Mouse (Mus musculus) 3134 (cell line): ENCODE data around the gene Rps21.

ENCODE experiments used
- DNase-seq: peaks from one replicate; pipeline ENCODE4 v3.0.0-alpha.2; 2011; ENCODE audit warnings: low spot score; ENCODE audit not compliant: insufficient read length; ENCODE audit errors: extremely low read depth

The Rps21 gene

DNA sequence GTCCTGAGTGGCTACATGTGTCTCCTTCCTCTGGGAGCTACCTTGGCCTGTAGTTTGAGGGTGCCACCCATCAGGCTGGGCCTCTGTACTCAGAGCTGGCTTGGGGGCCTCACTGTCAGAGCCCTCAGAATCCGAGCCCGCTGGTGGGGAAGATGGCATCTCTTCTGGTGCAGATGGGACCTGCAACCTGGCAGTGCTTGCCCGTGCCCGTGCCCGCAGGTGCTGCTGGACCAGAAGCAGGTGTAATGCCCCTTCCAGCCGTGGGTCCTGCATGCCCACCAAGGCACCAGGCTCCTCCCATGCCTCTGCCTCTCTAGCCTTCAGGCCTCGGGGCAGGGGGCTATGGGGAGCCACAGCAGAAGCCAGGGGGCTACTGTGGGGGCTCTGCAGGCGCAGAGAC is 22.1 kb downstream of the Rps21 start:
- DNase-seq: no peak

DNA sequence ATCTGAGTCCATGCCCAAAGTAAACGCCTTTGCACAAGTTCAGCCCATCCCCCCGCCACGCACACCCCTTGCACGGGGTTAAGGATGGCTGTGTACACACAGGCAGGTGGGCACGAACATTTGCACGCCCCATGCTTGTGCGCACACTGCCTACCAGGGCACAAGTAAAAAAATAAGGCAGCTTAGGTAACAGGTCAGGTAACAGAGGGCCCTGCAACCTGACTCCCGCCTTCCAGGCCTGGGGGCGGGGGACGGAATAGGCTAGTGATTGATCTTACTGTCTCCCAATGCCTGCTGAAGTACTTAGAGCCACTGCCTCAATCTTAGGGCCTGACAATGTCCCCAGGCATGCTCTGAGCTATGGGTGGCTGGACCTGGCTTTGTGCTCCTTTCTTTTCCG is 31.8 kb downstream of the Rps21 start:
- DNase-seq: no peak

DNA sequence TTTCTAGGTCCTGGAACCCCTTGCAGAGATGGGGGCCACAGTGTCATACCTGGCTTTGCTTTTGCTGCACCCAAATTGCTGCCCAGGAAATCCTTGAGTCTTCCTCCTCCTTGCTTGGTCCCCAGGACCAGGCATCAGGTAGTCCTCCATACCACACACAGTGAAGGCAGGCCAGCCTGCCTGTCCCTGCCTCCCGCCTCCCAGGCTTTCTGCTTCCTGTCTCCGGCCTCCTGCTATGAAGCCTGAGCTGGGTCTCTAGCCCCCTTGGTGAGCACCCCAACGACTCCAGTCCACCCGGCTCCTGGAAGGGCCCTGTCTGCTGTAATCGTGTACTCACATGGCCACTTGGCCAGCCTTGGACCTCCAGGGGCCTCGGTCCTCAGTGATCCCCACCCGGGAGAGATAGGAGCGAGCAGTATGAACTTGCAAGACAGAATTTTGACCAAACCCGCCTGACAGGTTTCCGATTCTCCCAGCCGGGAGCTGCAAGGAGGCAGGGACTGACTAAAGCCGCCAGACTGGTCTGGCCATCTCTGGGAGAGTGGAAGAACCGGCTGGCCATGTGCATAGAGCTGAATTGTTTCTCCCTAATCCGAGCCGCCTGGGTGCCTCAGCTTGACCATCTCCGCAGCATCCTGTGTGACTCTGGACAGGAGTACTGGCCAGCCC is 32.4 kb downstream of the Rps21 start, which contains the start of gene Rbbp8nl:
Gene Rbbp8nl (minus strand): TSS at position 440 of the 669 bp plus-strand sequence.
- DNase-seq: no peak

DNA sequence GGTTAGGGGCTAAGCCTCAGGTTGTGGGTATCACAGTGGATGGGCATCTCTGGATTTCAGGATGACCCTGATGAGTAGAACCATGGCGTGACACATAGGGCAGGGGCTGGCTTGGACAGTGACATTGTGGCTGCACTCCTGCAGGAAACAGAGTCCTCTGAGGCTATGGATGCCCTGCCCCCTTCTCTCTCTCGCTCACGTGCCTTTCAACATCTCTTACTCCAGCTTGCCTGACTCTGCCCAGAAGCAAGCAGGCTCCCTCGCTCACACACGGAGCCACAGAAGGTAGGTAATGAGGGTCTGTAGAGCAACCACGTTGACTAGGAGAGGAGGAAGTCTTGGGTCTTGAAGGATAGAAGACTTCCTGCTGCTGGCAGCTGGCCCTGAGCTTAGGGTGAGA is 33.3 kb downstream of the Rps21 start:
- no peak for DNase-seq

DNA sequence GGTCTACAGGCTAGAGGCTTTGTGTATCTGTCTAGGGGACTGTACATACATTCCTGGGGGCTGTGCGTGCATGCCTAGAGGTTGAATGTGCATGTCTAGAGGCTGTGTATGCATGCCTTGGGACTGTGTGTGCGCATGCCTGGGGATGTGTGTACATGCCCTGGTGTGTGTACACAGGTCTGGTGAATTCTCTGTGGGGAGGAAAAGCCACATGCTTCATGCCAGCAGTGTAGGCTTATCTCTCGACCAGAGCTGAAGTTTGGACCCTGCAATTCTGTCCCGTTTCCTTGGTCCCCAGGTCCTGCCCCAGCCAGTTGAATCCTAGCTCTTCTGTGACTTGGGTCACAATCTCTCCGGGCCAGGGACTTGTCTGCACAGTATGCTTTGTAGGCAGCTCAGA is 34.4 kb downstream of the Rps21 start:
- DNase-seq: no peak

DNA sequence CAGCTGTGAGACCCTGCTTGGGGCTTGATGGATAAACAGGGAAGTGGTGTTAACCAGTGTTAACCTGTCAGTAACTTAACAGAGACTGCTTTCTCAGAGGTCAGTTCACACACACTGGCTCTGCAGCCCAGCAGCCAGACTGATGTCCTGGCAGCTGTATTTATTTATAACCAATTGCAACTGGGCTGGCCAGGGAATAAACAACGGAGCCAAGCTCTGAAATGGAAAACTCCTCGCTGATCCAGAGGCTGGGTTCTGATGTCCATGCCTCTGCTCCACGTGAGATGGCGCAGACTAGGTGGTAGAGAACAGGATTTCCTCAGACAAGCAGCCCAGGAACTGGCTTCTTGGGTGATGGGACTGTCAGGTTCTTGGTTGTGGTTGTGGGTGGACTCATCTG is 34.8 kb downstream of the Rps21 start:
- DNase-seq: no peak

DNA sequence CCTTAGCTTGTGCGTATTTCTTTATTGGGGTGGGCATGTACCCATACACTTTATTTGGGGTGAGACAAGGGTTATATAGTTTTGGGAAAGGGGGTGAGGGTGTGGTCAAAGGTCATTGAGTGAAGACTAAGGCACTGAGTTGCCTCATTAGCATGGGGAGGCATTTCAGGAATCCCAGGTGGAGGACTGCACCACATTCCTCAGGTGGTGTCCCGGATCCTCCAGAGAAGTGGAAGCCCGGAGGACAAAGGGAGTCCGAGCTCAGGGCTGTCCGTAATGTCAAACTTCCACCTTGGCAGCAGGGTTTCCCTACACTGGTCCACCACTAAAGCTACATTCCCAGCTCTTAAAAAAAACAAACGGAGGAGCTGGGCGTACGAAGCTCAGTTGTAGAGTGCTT is 35.7 kb downstream of the Rps21 start:
- DNase-seq: no peak

DNA sequence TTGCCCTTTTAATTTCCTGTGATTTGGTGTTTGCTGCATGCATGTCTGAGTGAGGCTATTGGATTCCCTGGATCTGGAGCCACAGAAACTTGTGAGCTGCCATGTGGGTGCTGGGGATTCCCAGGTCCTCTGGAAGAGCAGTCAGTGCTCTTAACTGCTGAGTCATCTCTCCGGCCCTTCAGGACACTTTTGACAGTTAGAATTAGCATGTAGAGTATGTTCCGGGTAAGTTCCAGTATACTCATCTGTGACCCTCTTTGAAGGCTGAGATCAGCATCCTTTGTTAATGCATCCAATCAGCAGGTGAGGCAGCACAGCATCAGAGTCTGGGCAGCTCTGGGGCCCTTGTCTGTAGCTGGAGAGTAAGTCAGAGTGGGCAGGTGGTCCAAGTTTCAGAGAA is 43.1 kb downstream of the Rps21 start:
- DNase-seq: no peak

DNA sequence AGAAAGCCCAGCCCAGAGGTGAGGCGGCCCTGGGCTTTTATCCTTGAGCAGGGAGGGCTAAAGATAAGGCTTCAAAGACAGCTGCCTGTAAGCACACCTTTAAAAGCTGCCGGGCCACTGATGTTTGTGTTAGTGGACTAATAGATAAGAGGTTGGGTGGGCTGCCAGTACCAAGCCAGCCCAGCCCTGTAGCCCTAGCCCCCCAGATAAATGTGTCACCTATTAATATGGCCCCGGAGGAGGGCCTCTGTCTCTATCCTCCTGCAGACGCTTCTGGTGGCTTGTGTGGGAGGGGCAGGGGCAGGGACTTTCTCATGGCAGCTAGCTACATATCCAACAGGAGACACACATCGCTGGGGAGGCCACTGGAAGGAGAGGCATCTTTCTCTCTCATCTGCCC is 43.6 kb downstream of the Rps21 start:
- DNase-seq: no peak

DNA sequence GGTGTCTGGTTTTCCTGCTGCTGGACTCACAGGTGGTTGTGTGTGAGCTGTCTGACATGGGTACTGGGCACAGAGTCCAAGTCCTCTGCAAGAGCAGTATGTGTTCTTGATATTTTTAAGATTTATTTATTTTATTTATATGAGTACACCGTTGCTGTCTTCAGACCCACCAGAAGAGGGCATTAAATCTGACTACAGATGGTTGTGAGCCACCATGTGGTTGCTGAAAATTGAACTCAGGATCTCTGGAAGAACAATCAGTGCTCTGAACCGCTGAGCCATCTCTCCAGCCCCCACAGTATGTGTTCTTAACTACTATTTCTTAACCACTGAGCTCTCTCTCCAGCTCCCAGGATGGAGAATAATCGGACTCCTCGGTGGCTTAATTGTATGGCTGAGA is 45.0 kb downstream of the Rps21 start:
- DNase-seq: no peak

DNA sequence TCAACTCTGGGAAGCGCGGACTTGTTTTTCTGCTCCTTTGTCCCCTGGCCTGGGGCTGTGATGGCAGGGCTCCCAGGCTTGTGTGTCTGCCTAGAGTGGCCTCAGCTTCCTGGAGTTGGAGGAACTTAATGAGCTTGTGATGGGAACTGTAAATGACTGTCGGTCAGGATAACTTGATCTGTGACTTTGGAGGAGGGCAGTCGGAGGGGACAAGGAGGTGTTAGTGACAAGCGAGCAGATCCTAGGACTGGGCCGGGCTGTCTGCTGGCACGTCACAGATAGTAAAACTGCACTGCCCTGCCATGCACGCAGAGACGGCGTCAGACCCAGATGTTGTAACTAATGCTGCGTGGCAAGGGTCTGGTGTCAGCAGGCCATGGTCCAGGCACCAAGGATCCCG is 46.3 kb downstream of the Rps21 start:
- DNase-seq: no peak

DNA sequence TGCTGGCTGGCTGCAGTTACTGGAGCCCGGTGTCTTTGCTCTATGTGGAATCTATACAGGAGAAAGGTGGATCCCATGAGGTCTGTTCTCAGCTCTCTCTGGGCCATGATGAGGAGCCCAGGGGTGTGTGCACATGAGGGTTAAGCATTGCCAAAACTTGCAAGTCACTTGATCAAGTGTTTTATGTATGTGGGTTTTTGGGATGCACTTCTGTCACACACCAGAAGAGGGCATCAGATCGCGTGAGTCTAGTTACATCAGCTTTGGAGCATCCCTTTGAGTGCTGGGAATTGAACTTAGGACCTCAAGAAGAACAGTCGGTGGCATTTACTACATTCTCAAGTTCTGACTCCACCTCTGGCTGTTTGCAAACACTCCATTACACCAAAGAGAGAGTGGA is 47.4 kb downstream of the Rps21 start:
- DNase-seq: no peak

DNA sequence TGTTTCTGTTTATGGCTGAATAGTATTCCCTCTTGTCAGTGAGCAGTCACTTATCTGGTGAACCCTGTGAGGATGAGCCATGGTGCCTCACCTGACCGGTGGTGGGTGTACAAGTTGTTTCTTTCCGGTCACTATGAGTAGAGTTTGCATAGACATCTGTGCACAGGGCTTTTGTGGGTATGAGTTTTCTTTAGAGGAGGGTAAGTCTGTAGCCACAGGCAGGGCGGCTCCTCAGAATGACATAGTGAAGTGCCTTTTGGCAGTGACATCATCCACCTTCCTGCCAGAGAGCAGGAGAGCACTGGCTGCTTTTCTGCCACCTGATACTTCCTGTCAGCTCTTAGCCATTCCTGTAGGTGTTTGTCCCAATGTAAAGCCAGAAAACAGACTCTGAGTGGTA is 48.3 kb downstream of the Rps21 start:
- peak; percentile 23 for DNase-seq

DNA sequence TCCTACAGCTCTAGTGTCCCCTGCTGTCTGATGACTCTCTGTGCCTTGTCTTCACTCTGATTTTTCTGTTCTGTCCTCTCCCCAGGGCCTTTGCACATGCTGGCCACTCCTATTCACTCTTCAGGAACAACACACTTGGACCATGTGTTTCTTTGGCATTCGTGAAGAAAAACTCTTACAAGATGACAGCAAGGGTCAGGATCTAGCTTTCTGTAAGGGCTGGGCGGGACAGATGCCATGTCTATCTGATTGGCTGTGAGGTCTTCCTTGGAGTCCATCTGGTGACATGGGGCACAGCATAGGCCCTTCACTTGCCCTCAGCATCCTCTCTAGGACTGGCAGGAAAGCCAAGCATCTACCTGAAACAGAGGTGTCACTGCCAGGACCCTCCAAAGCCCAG is 48.8 kb downstream of the Rps21 start:
- DNase-seq: no peak

DNA sequence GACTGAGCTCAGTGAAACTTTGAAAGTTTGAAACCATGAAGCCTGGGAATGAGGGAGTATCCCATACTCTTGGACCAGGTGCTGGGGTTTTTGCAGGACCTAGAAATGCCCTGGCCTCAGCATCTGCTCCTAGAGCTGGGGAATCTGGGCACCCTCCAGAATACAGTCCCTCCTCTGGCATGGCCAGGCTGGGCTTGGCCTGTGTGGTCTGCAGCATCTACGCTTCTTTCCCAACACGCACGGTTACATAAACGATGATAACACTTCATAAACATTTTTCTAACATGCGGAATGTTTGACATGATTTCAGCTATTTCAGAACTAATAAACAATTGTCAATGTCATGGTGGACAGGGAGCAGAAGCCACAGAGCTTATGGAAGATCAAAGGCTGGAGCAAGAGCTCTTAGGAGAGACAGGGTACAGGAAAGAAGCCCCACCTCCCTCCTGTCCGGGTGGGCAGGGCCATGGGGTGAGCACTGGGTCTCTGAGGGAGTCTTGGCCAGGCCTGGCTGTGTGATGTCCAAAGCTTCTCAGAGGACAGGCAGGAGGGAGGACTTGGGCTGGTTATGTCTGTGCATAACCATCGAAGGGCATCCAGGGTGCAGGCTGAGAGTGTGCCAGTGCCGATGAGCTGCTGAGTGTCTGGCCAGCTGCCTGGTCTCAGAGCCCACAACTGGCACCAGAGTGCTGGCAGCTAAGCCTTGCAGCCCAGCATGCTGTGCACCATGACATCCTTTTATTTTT is 49.4 kb downstream of the Rps21 start:
- peak; percentile 63 for DNase-seq

DNA sequence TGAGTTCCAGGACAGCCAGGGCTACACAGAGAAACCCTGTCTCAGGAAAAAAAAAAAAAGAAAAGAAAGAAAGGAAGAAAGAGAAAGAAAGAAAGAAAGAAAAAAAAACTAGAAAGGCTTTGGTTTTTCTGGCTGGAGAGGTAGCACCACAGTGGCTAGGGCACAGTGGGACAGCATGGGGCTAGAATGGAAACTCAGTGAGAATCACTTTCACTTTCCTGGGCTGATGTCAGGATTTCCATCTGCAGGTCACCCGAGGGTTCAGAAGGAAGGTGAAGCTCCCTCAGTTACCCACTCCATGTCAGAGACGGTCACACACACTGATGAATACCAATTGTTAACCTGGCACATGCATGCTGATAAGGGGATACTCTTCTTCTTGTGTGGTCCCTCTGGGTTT is 50.5 kb downstream of the Rps21 start:
- no peak for DNase-seq
